Mouse (Mus musculus) liver, embryonic 14.5 days (tissue): ENCODE results near the gene Insrr.

ENCODE experiments used
- CTCF ChIP-seq: IDR thresholded peaks from 2 replicates; pipeline ENCODE4 v1.5.1; 2016; ENCODE audit warnings: antibody characterized with exemption, low read depth, control low read depth
- EP300 ChIP-seq: IDR thresholded peaks from 2 replicates; pipeline ENCODE4 v1.6.1; 2016; ENCODE audit warnings: antibody characterized with exemption, low read depth

DNA sequence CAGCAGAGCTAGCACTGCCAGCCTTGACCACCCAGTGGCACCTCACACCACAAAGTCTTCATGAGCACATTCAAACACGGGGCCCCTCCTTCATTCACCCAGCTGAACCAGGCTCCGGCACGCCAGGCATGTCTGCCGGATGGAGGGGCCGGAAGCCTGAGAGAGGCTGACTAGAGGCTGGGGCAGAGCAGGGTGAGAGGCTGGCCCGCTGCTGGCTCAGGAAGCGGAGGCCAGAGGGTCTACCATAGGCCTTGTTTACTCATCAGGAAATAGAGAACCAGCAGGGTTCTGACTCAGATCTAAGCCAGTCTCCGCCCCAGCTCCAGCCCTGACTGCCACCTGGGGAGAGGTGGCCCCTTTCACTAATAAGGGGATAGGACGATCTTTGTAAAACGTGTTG, 31.7 kb upstream of the Insrr start:
- TF ChIP-seq CTCF, result no peak
- no peak for TF ChIP-seq EP300
